Mouse (Mus musculus) heart, adult 11 months (tissue): ENCODE data around the gene Gm20852.
"Not testable (repeated sequence)": the region's sequence is repeated elsewhere in the genome, so short reads cannot be mapped to it uniquely, and the experiment has no call there.

Experiments used
- DNase-seq: peaks from one replicate; pipeline ENCODE4 v3.0.0; 2022

The Gm20852 gene

DNA sequence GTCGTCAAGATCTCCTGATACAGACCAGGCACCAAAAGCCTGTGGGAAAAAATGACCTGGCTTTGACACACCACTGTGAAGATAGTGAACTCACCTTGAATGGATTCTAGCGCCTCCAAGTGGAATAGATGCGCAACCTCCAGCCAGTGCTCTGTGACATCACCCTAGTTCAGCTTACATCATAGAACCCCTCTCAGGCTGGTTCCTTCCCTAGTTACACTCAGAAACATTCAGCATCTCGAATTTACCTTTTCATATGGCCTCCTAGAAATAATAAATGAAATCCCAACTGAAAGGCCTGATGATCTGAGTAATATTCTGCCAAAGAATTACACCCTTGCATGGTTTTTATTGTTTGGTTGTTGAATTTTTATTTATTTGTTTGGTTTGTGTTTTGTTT is at the start of gene Gm20852:
TSS of gene Gm20852 (minus strand) at position 101 of the 400 bp plus-strand sequence.
- not testable (repeated sequence) for DNase-seq
